Mouse (Mus musculus): ENCODE results near the gene Slc25a21.

The Slc25a21 gene

GRCm38 (mm10) chr12:56769421-56769820, 427.9 kb downstream of the Slc25a21 start:
- no peak for DNase-seq (ENCODE audit: low spot score)

GRCm38 (mm10) chr12:56767474-56767873, 429.8 kb downstream of the Slc25a21 start:
- DNase-seq (ENCODE audit: low spot score), result no peak

- no peak for DNase-seq (ENCODE audit: low spot score)
These were observed 460.2 kb downstream of the Slc25a21 start for GRCm38 (mm10) chr12:56737104-56737503.

- DNase-seq (ENCODE audit: low spot score), result no peak
These were observed 469.6 kb downstream of the Slc25a21 start for GRCm38 (mm10) chr12:56727631-56728030.

GRCm38 (mm10) chr12:56718707-56719051, 478.6 kb downstream of the Slc25a21 start:
- no peak for DNase-seq (ENCODE audit: low spot score)

- no peak for DNase-seq (ENCODE audit: low spot score)
These were observed 479.1 kb downstream of the Slc25a21 start for GRCm38 (mm10) chr12:56717971-56718706.

GRCm38 (mm10) chr12:56701004-56701403, 496.3 kb downstream of the Slc25a21 start:
- no peak for DNase-seq (ENCODE audit: low spot score)

GRCm38 (mm10) chr12:56699915-56700900, 497.1 kb downstream of the Slc25a21 start:
- DNase-seq (ENCODE audit: low spot score), result no peak

GRCm38 (mm10) chr12:56699351-56699750, 497.9 kb downstream of the Slc25a21 start:
- DNase-seq (ENCODE audit: low spot score), result no peak

- DNase-seq (ENCODE audit: low spot score), result no peak
These were observed 498.9 kb downstream of the Slc25a21 start for GRCm38 (mm10) chr12:56698191-56698980.

GRCm38 (mm10) chr12:56697785-56698184, 499.5 kb downstream of the Slc25a21 start:
- no peak for DNase-seq (ENCODE audit: low spot score)

- DNase-seq (ENCODE audit: low spot score), result no peak
These were observed 500.1 kb downstream of the Slc25a21 start for GRCm38 (mm10) chr12:56697011-56697740.

- DNase-seq (ENCODE audit: low spot score), result no peak
These were observed 500.9 kb downstream of the Slc25a21 start for GRCm38 (mm10) chr12:56696174-56697010.

GRCm38 (mm10) chr12:56695358-56696173, 501.7 kb downstream of the Slc25a21 start:
- peak; percentile 73 for DNase-seq (ENCODE audit: low spot score)

- DNase-seq (ENCODE audit: low spot score), result no peak
These were observed 502.3 kb downstream of the Slc25a21 start for GRCm38 (mm10) chr12:56694936-56695335.

GRCm38 (mm10) chr12:56694361-56694760, 502.9 kb downstream of the Slc25a21 start:
- DNase-seq (ENCODE audit: low spot score), result no peak

- no peak for DNase-seq (ENCODE audit: low spot score)
These were observed 503.7 kb downstream of the Slc25a21 start for GRCm38 (mm10) chr12:56693411-56694098.

GRCm38 (mm10) chr12:56692536-56692935, 504.7 kb downstream of the Slc25a21 start:
- DNase-seq (ENCODE audit: low spot score), result no peak
